Mouse (Mus musculus): ENCODE measurements at regions not wholly inside any gene's neighbourhood (a gene's known extent, or its start where the extent isn't known, plus 50 kb on each side); places are given as distances from the start of the nearest gene placed in this dataset.

GRCm38 (mm10) chr16:93071726-93072125 lies 245.8 kb upstream of the Runx1 start:
- TF ChIP-seq CTCF (conservative IDR thresholded peaks at IDR 0.05; ENCODE audit: insufficient read depth, insufficient read length, low read depth, low read length) (no peak), POLR2A (IDR thresholded peaks at IDR 0.05; ENCODE audit: low read depth, low read length) (no peak)

Measured in kidney, adult 2 months (tissue).